Mouse (Mus musculus): Measurements from ENCODE around the gene Trappc1. TPM values are rescaled to one million over a fixed set of nuclear protein-coding genes. Genes with fewer than 3 reads are reported as not detected.
A peak's percentile ranks its signal among the peaks of the same experiment; 100 is the strongest.
"Not testable (repeated sequence)": the region's sequence is repeated elsewhere in the genome, so short reads cannot be mapped to it uniquely, and the experiment has no call there.

Gene Trappc1
- polyA plus RNA-seq (2016; fragmentation: Nextera tagmentation; extraction: Ambion mirVana), result 170 and 179 TPM in 2 replicates

DNA sequence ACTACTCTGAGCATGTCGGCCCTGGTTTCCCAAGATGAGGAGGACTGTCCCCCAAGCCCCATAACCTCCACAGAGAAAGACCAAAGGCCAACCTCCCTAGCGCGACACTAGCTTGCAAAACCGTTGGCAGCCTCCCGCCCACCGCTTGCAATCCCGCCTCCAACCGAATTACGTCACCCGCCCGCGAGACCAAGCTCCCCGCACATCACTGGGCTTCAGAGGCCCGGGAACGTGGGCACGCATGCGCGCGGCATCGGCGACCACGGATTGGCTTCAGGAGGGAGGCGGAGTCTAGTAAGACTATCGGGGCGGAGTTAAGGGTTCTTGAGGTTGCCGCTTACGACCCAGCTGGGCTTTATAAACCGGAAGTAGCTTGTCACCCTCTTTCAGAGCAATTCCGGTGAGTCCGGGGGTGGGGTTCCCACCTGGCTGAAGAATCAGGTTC, at the start of gene Trappc1, which contains the start of gene Cntrob:
Gene Trappc1, plus strand, starts transcription at position 314 of the 445 bp plus-strand sequence.
Gene Cntrob, minus strand, starts transcription at position 109 of the 445 bp plus-strand sequence.
- DNase-seq (ENCODE audit: extremely low spot score, low spot score), result peak; percentile 100
- H3K27ac ChIP-seq, result peak within 1 kb of the TSS; percentile 97
- WGBS, result under 1% methylated on average over 30 of the region's 30 CpGs
- peaks cover 66% of the 10 kb centered on the region for H3K4me1 ChIP-seq
- peaks cover 30% of the 10 kb centered on the region for H3K27me3 ChIP-seq (ENCODE audit: poor library complexity, severe bottlenecking)
- peaks cover 26% of the 10 kb centered on the region for H3K36me3 ChIP-seq (replicated peaks)
- peak within 1 kb of the TSS; percentile 77 for H3K4me3 ChIP-seq
- no peaks in the 10 kb centered on the region for H3K9me3 ChIP-seq

DNA sequence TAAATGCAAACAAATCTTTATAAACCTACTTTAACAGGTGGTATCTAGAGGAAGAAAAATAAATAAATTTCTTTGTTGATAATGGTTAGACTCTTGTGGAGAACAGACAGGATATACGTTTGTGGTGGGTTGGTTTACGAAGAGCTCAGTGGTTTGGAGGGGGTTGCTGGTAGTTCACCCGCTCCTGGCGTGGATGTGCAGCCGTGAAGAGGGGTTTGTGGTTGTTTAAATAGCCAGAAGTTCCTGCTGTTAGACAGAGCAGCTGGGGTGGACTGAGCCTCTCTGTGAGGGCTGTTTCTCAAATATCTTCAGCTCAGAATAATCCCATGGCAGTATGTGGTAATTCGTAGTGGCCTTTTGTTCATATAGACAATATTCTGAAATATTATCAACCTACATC, 48.1 kb upstream of the Trappc1 start:
- Histone ChIP-seq H3K4me3 (no peak overlapping the region), H3K4me1 (no peaks in the 10 kb centered on the region), H3K36me3 (replicated peaks) (no peaks in the 10 kb centered on the region), H3K27me3 (ENCODE audit: poor library complexity, severe bottlenecking) (peaks cover 4% of the 10 kb centered on the region), H3K9me3 (no peaks in the 10 kb centered on the region), H3K27ac (no peak overlapping the region)
- no peak for DNase-seq (ENCODE audit: extremely low spot score, low spot score)
- WGBS, result 87% methylated on average over 6 of the region's 6 CpGs

DNA sequence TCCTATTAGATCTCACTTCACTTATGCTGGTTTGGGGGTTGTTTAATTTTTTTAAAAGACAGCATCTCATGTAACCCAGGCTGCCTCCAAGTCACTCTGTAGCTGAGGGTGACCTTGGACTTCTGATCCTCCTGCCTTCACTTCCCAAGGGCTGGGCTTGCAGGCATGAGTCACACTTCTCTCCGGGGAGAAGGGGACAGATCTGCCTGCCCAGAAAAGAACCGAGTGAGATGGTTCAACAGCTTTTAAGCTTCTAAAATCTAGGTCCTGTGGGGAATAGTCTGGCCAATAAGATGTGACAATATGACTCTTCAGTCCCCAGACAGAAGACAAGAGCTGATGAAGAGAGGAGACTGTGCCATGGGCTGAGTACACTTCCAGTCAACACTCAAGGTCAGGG, 47.7 kb upstream of the Trappc1 start:
- Histone ChIP-seq H3K4me1 (no peaks in the 10 kb centered on the region), H3K27me3 (ENCODE audit: poor library complexity, severe bottlenecking) (peaks cover 3% of the 10 kb centered on the region; the same call in 1 of the 2 replicates), H3K27ac (no peak overlapping the region), H3K36me3 (replicated peaks) (no peaks in the 10 kb centered on the region), H3K9me3 (no peaks in the 10 kb centered on the region), H3K4me3 (no peak overlapping the region)
- DNase-seq (ENCODE audit: extremely low spot score, low spot score), result no peak
- WGBS, result 88% methylated on average over 2 of the region's 2 CpGs

DNA sequence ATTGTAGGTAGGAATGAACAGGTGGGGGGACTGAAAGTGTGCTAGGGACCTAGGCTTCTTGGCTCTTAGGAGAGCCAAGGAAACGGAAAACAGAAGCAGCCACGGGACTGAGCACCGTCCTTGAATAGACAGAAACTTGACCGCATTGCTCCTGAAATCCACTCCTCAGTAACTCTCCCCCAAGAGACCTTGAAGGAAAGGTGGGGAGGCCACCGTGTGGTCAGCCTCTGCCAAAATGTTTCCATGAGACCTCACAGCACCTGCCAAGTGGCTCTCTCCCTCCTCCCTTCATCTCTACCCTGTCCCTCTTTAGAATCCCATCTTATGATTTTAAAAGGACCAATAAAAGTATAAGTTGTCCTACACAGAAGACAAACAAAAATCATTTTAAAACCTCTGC, 46.5 kb upstream of the Trappc1 start:
- no peak overlapping the region for H3K4me3 ChIP-seq
- no peaks in the 10 kb centered on the region for H3K27me3 ChIP-seq (ENCODE audit: poor library complexity, severe bottlenecking)
- no peaks in the 10 kb centered on the region for H3K9me3 ChIP-seq
- WGBS, result 69% methylated on average over 5 of the region's 5 CpGs
- no peak for DNase-seq (ENCODE audit: extremely low spot score, low spot score)
- no peak overlapping the region for H3K27ac ChIP-seq
- H3K36me3 ChIP-seq (replicated peaks), result no peaks in the 10 kb centered on the region
- H3K4me1 ChIP-seq, result no peaks in the 10 kb centered on the region

DNA sequence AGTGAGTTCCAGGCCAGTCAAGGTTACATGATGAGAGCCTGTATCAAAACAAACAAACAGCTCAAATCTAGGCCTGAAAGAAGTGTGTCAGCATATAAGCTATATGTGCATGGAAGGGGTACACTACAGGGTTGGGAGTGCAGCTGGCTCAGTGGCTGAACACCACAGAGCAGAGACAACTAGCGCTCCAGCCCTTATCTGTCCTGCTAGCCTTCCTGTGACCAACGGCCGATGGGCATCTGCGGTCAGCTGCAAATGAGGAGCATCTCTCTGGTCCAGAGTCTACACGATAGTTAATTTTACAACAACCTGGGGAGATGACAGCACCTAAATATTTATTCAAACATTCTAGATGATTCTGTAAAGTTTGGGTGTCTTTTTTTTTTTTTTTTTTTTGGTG, 32.7 kb upstream of the Trappc1 start:
- H3K4me3 ChIP-seq, result no peak overlapping the region
- H3K9me3 ChIP-seq, result no peaks in the 10 kb centered on the region
- H3K36me3 ChIP-seq (replicated peaks), result no peaks in the 10 kb centered on the region
- no peak for DNase-seq (ENCODE audit: extremely low spot score, low spot score)
- no peaks in the 10 kb centered on the region for H3K27me3 ChIP-seq (ENCODE audit: poor library complexity, severe bottlenecking)
- H3K27ac ChIP-seq, result no peak overlapping the region
- 97% methylated on average over 5 of the region's 5 CpGs for WGBS
- no peaks in the 10 kb centered on the region for H3K4me1 ChIP-seq

DNA sequence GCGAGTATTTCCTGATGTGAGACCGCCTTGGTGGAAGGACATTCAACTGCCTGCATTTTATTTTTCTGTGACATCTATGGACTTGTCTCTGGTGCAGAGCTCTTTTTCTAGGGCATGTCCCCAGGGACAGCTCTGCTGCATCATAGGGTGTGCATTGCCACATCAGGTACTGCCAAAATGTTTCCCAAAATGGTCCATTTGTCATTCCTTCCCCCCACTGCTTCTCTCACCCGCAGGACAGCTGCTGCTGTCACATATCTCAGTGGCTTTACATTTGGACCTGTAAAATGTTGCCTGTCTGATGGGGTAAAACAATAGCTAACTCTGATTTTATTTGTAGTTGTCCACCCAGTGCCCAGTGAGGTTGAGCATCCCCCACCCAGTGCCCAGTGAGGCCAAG, 28.5 kb upstream of the Trappc1 start:
- H3K9me3 ChIP-seq, result no peaks in the 10 kb centered on the region
- no peak overlapping the region for H3K27ac ChIP-seq
- no peak overlapping the region for H3K4me3 ChIP-seq
- DNase-seq (ENCODE audit: extremely low spot score, low spot score), result no peak
- peaks cover 31% of the 10 kb centered on the region for H3K36me3 ChIP-seq (replicated peaks)
- 87% methylated on average over 3 of the region's 3 CpGs for WGBS
- H3K27me3 ChIP-seq (ENCODE audit: poor library complexity, severe bottlenecking), result no peaks in the 10 kb centered on the region
- H3K4me1 ChIP-seq, result peaks cover 4% of the 10 kb centered on the region; the same call in 1 of the 2 replicates

DNA sequence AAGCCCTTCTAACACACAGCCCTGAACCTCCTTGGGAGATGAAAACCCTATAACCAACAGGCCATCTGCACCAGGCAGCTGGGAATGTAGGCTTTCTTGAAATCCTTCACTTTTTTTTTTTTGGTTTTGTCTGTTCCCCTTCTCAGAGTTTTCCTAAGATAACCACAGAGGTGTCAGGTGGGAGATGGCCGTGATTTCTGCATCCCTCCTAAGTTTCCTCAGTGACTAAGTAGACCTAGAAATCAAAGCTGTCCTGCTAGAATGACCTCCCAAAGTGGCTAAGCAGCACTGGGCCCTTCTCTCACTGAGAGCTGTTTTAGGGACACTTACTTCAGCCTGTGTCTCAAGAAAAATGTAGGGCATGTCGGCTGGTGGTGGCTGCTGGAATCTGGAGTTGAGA, 26.0 kb upstream of the Trappc1 start:
- Histone ChIP-seq H3K27me3 (ENCODE audit: poor library complexity, severe bottlenecking) (no peaks in the 10 kb centered on the region), H3K36me3 (replicated peaks) (peaks cover 54% of the 10 kb centered on the region), H3K4me3 (no peak overlapping the region), H3K27ac (no peak overlapping the region), H3K9me3 (no peaks in the 10 kb centered on the region), H3K4me1 (peaks cover 4% of the 10 kb centered on the region; the same call in 1 of the 2 replicates)
- DNase-seq (ENCODE audit: extremely low spot score, low spot score), result no peak
- WGBS, result 92% methylated on average over 2 of the region's 2 CpGs

DNA sequence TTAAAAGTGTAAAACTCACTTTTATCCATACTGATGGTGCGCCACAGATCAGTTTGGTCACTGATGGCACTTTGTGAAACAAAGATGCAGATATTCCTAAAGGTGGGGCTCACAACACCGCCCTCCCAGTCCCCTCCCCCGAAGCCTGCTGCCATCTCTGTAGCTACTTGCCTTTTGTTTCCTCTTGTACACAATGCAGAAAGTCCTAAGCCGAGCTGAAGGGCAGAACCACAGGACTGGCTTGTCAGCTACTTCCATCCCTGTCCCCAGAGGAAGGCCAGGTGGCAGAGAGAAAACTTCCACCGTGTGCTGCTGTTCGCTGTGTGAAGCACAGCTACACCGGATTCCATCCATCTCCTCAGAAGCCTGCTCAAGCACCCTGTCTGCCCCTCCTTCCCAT, 25.5 kb upstream of the Trappc1 start:
- H3K4me1 ChIP-seq, result peaks cover 4% of the 10 kb centered on the region; the same call in 1 of the 2 replicates
- WGBS, result 70% methylated on average over 7 of the region's 7 CpGs
- H3K9me3 ChIP-seq, result no peaks in the 10 kb centered on the region
- no peak for DNase-seq (ENCODE audit: extremely low spot score, low spot score)
- no peaks in the 10 kb centered on the region for H3K27me3 ChIP-seq (ENCODE audit: poor library complexity, severe bottlenecking)
- no peak overlapping the region for H3K27ac ChIP-seq
- no peak overlapping the region for H3K4me3 ChIP-seq
- peaks cover 58% of the 10 kb centered on the region for H3K36me3 ChIP-seq (replicated peaks)

DNA sequence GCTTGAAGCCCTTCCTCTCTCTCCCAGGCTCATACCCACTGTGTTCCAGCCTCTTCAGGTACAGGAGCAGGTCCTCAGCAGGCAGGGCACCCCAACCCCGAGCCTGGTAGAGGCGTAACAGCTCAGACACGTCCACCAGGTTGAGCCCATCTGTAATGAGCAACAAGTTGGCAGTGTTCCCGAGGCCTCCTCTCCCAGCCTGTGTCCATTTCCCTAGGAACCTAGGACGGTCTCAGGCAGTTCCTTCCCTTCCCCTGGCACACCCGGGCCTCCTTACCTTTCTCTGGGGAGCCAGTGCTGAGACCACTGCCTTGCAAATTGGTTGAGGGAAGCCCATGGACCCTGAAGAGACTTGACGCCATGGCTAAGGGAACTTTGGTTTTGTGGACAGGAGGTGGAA, 21.0 kb upstream of the Trappc1 start:
- no peak for DNase-seq (ENCODE audit: extremely low spot score, low spot score)
- Histone ChIP-seq H3K27ac (no peak overlapping the region), H3K36me3 (replicated peaks) (peaks cover 96% of the 10 kb centered on the region), H3K4me3 (no peak overlapping the region), H3K9me3 (no peaks in the 10 kb centered on the region), H3K4me1 (peaks cover 4% of the 10 kb centered on the region; the same call in 1 of the 2 replicates), H3K27me3 (ENCODE audit: poor library complexity, severe bottlenecking) (no peaks in the 10 kb centered on the region)
- WGBS, result 88% methylated on average over 7 of the region's 7 CpGs

DNA sequence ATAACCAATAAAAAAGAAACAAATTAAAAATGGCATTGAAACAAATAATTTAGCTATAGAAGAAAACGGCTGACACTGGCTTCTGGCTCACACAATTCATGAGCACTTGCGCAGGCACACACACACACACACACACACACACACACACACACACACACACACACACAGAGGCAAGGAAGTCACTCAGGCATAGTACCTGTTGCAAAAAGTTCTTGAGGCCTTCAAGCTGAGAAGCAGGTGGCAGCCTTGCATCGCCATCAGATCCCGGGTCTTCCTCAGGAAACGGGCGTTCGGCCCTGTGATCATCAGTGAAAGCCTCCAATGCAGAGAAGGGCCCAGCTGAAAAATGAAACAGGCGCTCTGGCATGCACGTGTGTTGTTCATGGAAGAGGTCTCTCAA, 18.5 kb upstream of the Trappc1 start:
- H3K4me3 ChIP-seq, result no peak overlapping the region
- WGBS, result 93% methylated on average over 9 of the region's 9 CpGs
- no peak overlapping the region for H3K27ac ChIP-seq
- no peaks in the 10 kb centered on the region for H3K9me3 ChIP-seq
- no peaks in the 10 kb centered on the region for H3K27me3 ChIP-seq (ENCODE audit: poor library complexity, severe bottlenecking)
- no peaks in the 10 kb centered on the region for H3K4me1 ChIP-seq
- DNase-seq (ENCODE audit: extremely low spot score, low spot score), result no peak
- H3K36me3 ChIP-seq (replicated peaks), result peaks cover 98% of the 10 kb centered on the region

DNA sequence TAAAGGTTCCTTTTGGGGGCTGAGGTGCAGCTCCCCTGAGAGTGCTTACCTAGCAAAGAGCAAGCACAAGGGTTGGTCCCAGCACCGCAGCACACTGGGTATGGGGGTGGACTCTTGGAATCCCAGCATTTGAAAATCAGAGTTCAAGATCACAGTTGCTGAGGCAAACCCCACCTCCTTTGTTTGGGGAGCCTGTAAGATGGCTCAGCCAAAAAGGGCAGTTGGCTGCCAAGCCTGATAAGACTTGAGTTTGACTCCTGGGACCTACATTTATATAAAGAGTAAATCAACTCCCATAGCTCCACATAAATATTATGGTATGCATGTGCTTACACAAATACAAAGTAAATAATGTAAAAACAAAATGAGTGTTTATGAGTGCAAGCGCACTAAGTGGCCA, 17.7 kb upstream of the Trappc1 start:
- Histone ChIP-seq H3K9me3 (no peaks in the 10 kb centered on the region), H3K36me3 (replicated peaks) (peaks cover 99% of the 10 kb centered on the region), H3K4me1 (no peaks in the 10 kb centered on the region), H3K4me3 (no peak overlapping the region), H3K27ac (no peak overlapping the region), H3K27me3 (ENCODE audit: poor library complexity, severe bottlenecking) (no peaks in the 10 kb centered on the region)
- 96% methylated on average over 2 of the region's 2 CpGs for WGBS
- no peak for DNase-seq (ENCODE audit: extremely low spot score, low spot score)

DNA sequence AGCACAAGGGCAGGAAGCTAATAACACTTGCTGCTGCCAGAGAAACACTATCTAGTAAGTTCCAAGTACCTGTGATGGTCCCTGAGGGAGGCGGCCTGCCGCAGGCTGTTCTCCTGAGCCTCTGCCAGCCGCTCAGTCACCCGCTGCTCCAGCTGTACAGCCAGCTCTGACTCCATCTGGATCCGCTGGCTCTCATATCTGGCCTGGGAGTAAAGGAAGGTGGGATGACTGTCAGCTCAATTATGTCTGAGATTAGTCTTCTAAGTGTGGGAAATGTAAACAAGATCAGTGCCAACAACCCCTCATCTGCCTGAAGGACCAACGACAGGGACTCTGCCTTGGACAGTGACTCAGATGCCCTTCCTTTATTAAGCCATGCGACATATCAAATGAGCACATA, 12.5 kb upstream of the Trappc1 start:
- WGBS, result 90% methylated on average over 7 of the region's 7 CpGs
- H3K27me3 ChIP-seq (ENCODE audit: poor library complexity, severe bottlenecking), result no peaks in the 10 kb centered on the region
- no peaks in the 10 kb centered on the region for H3K4me1 ChIP-seq
- H3K27ac ChIP-seq, result no peak overlapping the region
- no peaks in the 10 kb centered on the region for H3K9me3 ChIP-seq
- H3K4me3 ChIP-seq, result no peak overlapping the region
- peaks cover 98% of the 10 kb centered on the region for H3K36me3 ChIP-seq (replicated peaks)
- no peak for DNase-seq (ENCODE audit: extremely low spot score, low spot score)

DNA sequence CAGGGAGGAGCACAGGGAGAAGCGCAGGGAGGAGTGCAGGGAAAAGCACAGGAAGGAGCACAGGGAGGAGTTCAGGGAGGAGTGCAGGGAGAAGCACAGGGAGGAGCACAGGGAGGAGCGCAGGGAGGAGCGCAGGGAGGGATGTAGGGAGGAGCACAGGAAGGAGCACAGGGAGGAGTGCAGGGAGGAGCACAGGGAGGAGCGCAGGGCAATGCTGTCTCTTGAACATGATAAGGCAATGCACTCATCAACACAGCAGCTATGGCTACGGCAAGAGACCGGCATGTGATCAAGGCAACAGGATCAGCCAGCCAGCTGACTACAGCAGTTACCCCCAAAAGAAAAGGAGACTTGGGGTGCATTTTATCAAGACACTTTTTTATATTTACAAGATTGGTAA, 7.4 kb upstream of the Trappc1 start:
- H3K27me3 ChIP-seq (ENCODE audit: poor library complexity, severe bottlenecking), result no peaks in the 10 kb centered on the region
- H3K9me3 ChIP-seq, result no peaks in the 10 kb centered on the region
- 94% methylated on average over 6 of the region's 6 CpGs for WGBS
- H3K4me3 ChIP-seq, result no peak overlapping the region
- peaks cover 7% of the 10 kb centered on the region; the same call in 1 of the 2 replicates for H3K4me1 ChIP-seq
- no peak overlapping the region for H3K27ac ChIP-seq
- peaks cover 97% of the 10 kb centered on the region for H3K36me3 ChIP-seq (replicated peaks)
- no peak for DNase-seq (ENCODE audit: extremely low spot score, low spot score)

DNA sequence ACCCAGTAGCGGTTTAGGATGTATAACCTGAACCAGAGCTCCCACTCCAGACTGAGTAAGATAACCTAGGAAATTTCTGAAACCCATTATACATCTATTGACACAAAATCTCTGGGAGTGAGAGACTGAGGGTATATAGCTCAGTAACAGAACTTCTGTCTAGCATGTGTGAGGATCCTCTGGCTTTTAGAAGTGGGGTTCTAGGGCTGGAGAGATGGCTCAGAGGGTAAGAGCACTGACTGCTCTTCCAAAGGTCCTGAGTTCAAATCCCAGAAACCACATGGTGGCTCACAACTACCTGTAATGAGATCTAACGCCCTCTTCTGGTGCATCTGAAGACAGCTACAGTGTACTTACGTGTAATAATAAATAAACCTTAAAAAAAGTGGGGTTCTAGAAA, 5.8 kb upstream of the Trappc1 start:
- not testable (repeated sequence) for H3K27ac ChIP-seq; H3K9me3 ChIP-seq; H3K4me3 ChIP-seq; DNase-seq (ENCODE audit: extremely low spot score, low spot score); H3K27me3 ChIP-seq (ENCODE audit: poor library complexity, severe bottlenecking)
- Histone ChIP-seq H3K36me3 (replicated peaks) (peaks cover 82% of the 10 kb centered on the region), H3K4me1 (peaks cover 22% of the 10 kb centered on the region)
- WGBS, result 89% methylated on average over 3 of the region's 3 CpGs
